Mouse (Mus musculus) spleen, adult 2 months (tissue): ENCODE measurements at regions not wholly inside any gene's neighbourhood (a gene's known extent, or its start where the extent isn't known, plus 50 kb on each side); places are given as distances from the start of the nearest gene placed in this dataset.

ENCODE experiments used
- DNase-seq, 2 experiments: peaks; one replicate each; pipeline versions ENCODE4 v3.0.0 to v3.0.0-alpha.2; 2012 to 2021; ENCODE audit warnings: low spot score in 2 of 2, low read depth in 1 of 2
- H3K27ac ChIP-seq: fragments of 200-500 bp; 2 replicates; pipeline ENCODE4 v1.5.1; 2012; ENCODE audit warnings: low read length, inconsistent platforms; ENCODE audit not compliant: insufficient read depth
- H3K27me3 ChIP-seq: fragments of 200-500 bp; 2 replicates; pipeline ENCODE4 v1.6.1; 2012; ENCODE audit warnings: mild to moderate bottlenecking, moderate library complexity, low read length, inconsistent platforms; ENCODE audit not compliant: control insufficient read depth, insufficient read depth
- H3K36me3 ChIP-seq: fragments of 200-500 bp; 2 replicates; pipeline ENCODE4 v1.6.1; 2012; ENCODE audit warnings: mild to moderate bottlenecking, low read length, inconsistent platforms; ENCODE audit not compliant: control insufficient read depth, insufficient read depth
- H3K4me1 ChIP-seq: fragments of 200-500 bp; 2 replicates; pipeline ENCODE4 v1.6.1; 2011; ENCODE audit warnings: inconsistent platforms; ENCODE audit not compliant: control insufficient read depth, insufficient read depth, insufficient read length
- H3K4me3 ChIP-seq: fragments of 200-500 bp; 2 replicates; pipeline ENCODE4 v1.5.1; 2011; ENCODE audit warnings: mild to moderate bottlenecking, inconsistent platforms; ENCODE audit not compliant: insufficient read depth, insufficient read length; ENCODE audit errors: extremely low read depth
- CTCF ChIP-seq: fragments of 200-500 bp; IDR thresholded peaks from 2 replicates; pipeline ENCODE4 v1.5.1; 2011; ENCODE audit warnings: mild to moderate bottlenecking, inconsistent platforms; ENCODE audit not compliant: insufficient read depth, insufficient read length, insufficient replicate concordance; ENCODE audit errors: extremely low read depth
- POLR2A ChIP-seq: fragments of 200-500 bp; IDR thresholded peaks from 2 replicates; pipeline ENCODE4 v1.6.1; 2011; ENCODE audit warnings: low read depth, low read length, inconsistent platforms
- WGBS: fragments of 180-500 bp; shearing (Covaris S2); methylation state at CpG from one replicate; pipeline ENCODE4 v1.1.7; 2018; 5-methylcytosine and 5-hydroxymethylcytosine counted together

- WGBS = 84% methylated on average over 11 of the region's 11 CpGs
- Histone ChIP-seq H3K36me3 (no peaks in the 10 kb centered on the region), H3K27me3 (no peaks in the 10 kb centered on the region)
Observed at GRCm38 (mm10) chr16:21293010-21293409, 88.5 kb downstream of the Ephb3 start.

GRCm38 (mm10) chr16:21293569-21293968, 89.0 kb downstream of the Ephb3 start:
- Histone ChIP-seq H3K36me3 (no peaks in the 10 kb centered on the region), H3K4me3 (no peak overlapping the region), H3K27ac (no peak overlapping the region), H3K27me3 (no peaks in the 10 kb centered on the region), H3K4me1 (no peaks in the 10 kb centered on the region)
- 78% methylated on average over 3 of the region's 3 CpGs for WGBS
- DNase-seq = no peak
- TF ChIP-seq CTCF (no peak), POLR2A (no peak)

More at GRCm38 (mm10) chr16:21293010-21293409, 88.5 kb downstream of the Ephb3 start:
- H3K27ac ChIP-seq = no peak overlapping the region
- no peak for DNase-seq
- H3K4me3 ChIP-seq = no peak overlapping the region
- H3K4me1 ChIP-seq = no peaks in the 10 kb centered on the region
- TF ChIP-seq POLR2A = no peak
- TF ChIP-seq CTCF = no peak

GRCm38 (mm10) chr16:21294677-21295411, 90.3 kb downstream of the Ephb3 start:
- DNase-seq = no peak

DNA sequence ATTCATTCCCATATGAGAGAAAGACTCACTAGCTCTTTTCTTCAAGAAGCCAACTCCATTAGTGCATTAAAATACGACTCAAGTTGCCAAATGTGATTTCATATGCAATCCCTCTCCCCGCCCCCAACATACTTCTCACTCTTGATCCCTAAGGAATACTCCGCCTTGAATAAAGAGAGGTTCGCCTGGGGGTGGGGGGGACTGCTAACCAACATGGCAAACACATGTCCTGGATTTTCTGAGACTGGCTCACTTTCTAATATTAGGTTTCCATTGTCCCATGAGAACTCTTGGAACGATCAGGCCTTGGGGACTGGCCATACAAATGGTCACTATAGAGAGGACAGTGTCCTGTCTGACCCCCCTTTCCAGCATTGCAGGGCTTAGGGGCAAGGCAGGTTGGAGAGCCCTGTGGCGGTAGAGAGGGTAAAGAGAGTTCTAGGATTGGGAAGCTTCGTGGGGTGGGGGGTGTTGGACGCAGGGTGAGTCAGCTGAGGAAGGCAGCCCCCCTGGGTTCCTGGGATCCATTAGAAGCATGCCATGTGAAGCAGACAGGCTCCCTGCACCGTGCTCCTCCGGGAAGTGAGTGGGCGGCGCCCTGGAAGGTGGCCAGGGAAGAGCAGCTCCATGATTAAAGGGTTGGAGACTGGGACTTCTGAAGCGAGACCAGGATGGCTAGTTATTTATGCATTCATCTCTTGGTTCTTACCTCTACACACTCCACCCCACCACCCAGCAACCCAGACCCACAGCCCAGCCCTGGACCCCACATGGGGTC, 91.6 kb downstream of the Ephb3 start:
- H3K27me3 ChIP-seq = no peaks in the 10 kb centered on the region
- no peaks in the 10 kb centered on the region for H3K36me3 ChIP-seq
- no peak for DNase-seq

More at GRCm38 (mm10) chr16:21294677-21295411, 90.3 kb downstream of the Ephb3 start:
- H3K4me1 ChIP-seq = no peaks in the 10 kb centered on the region
- no peak overlapping the region for H3K4me3 ChIP-seq
- H3K27me3 ChIP-seq = no peaks in the 10 kb centered on the region
- no peak overlapping the region for H3K27ac ChIP-seq
- no peaks in the 10 kb centered on the region for H3K36me3 ChIP-seq
- WGBS = 67% methylated on average over 9 of the region's 9 CpGs
- no peak for TF ChIP-seq CTCF
- no peak for TF ChIP-seq POLR2A

GRCm38 (mm10) chr16:21296786-21297185, 92.2 kb downstream of the Ephb3 start:
- Histone ChIP-seq H3K36me3 (no peaks in the 10 kb centered on the region), H3K4me1 (no peaks in the 10 kb centered on the region), H3K4me3 (no peak overlapping the region), H3K27ac (no peak overlapping the region), H3K27me3 (no peaks in the 10 kb centered on the region)
- WGBS = 84% methylated on average over 3 of the region's 3 CpGs
- TF ChIP-seq POLR2A (no peak), CTCF (no peak)
- no peak for DNase-seq

More for the DNA sequence above, 91.6 kb downstream of the Ephb3 start:
- 77% methylated on average over 13 of the region's 13 CpGs for WGBS
- H3K27ac ChIP-seq = no peak overlapping the region
- no peaks in the 10 kb centered on the region for H3K4me1 ChIP-seq
- TF ChIP-seq CTCF = no peak
- TF ChIP-seq POLR2A = no peak
- no peak overlapping the region for H3K4me3 ChIP-seq

- no peak for DNase-seq
- H3K4me1 ChIP-seq = no peaks in the 10 kb centered on the region
- H3K4me3 ChIP-seq = no peak overlapping the region
- no peak overlapping the region for H3K27ac ChIP-seq
- H3K36me3 ChIP-seq = no peaks in the 10 kb centered on the region
- TF ChIP-seq POLR2A (no peak), CTCF (no peak)
- 86% methylated on average over 7 of the region's 7 CpGs for WGBS
- no peaks in the 10 kb centered on the region for H3K27me3 ChIP-seq
Observed at GRCm38 (mm10) chr16:21298866-21299265, 94.3 kb downstream of the Ephb3 start.
